In the genomic region with DNA sequence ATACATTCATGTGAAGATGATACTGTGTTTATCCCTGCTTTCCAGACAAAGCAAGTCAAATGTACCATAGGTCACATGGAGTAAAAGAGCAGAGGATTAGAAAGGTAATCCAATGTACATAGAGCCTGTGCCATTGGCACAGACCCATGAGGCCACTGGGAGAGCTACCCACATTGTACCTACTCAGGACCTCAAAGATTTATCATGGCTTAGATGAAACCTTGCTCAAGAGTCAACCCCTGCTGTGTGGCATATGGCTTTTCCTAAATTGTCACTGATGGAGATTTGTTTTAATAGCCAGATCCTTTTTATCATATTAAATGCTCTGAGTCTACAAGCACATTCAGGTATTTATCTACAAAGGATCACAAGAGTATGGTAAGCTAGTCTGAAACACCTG, we compare ENCODE assay signal across 18 mouse cellular contexts.
"Had no signal": no experiment of that assay in that cellular context is flagged by ENCODE, and none has a peak within 500 bp of the region (broad histone marks: within the 10 kb centered on the region; RNA-seq: fewer than 3 reads in every experiment).

No protein-coding gene starts in this region.

- DNase-seq: kidney, postnatal 10 days; kidney, postnatal 36 days; layer of hippocampus, postnatal 36 days; left cerebral cortex, postnatal 4 days; lung, adult 2 months; lung, postnatal 14 days; lung, postnatal 4 days; midbrain, embryonic 14.5 days; thymus, adult 2 months; thymus, postnatal 14 days; thymus, postnatal 4 days had no signal

- H3K9me3 ChIP-seq: kidney, embryonic 15.5 days; limb, embryonic 12.5 days; limb, embryonic 15.5 days; liver, embryonic 15.5 days had no signal

- H3K4me2 ChIP-seq: kidney, embryonic 15.5 days; limb, embryonic 12.5 days; limb, embryonic 15.5 days; liver, embryonic 11.5 days; liver, embryonic 15.5 days; midbrain, embryonic 11.5 days had no signal

- H3K9ac ChIP-seq: kidney, embryonic 15.5 days; limb, embryonic 12.5 days; limb, embryonic 15.5 days; liver, embryonic 15.5 days had no signal

- H3K4me3 ChIP-seq: kidney, embryonic 15.5 days; left cerebral cortex, adult 2 months; limb, embryonic 12.5 days; limb, embryonic 15.5 days; liver, embryonic 15.5 days had no signal

- H3K36me3 ChIP-seq: kidney, embryonic 15.5 days; limb, embryonic 12.5 days; limb, embryonic 15.5 days; liver, embryonic 15.5 days had no signal

- H3K27me3 ChIP-seq: kidney, embryonic 15.5 days; limb, embryonic 12.5 days; limb, embryonic 15.5 days; liver, embryonic 15.5 days had no signal

- H3K4me1 ChIP-seq: kidney, embryonic 15.5 days; limb, embryonic 12.5 days; limb, embryonic 15.5 days; liver, embryonic 15.5 days had no signal

- H3K27ac ChIP-seq: kidney, embryonic 15.5 days; left cerebral cortex, adult 2 months; limb, embryonic 12.5 days; limb, embryonic 15.5 days; liver, embryonic 15.5 days had no signal
